Mouse (Mus musculus) midbrain, embryonic 12.5 days (tissue): ENCODE data around the gene Cetn4. TPM values are rescaled to one million over a fixed set of nuclear protein-coding genes. Genes with fewer than 3 reads are reported as not detected.

Source experiments
- ATAC-seq: fragments of 200-750 bp; cut with Nextera tagmentation; 2 replicates; pipeline ENCODE4 v1.8.0; 2017; ENCODE audit warnings: low read depth, moderate TSS enrichment, moderate library complexity; ENCODE audit not compliant: low FRiP score
- H3K27ac ChIP-seq: fragments of 300-500 bp; sonication (generic); replicated peaks from 2 replicates; pipeline ENCODE4 v1.5.1; 2016; ENCODE audit warnings: mild to moderate bottlenecking
- H3K27me3 ChIP-seq: fragments of 300-500 bp; sonication (generic); 2 replicates; pipeline ENCODE4 v1.6.1; 2016; ENCODE audit warnings: mild to moderate bottlenecking
- H3K36me3 ChIP-seq: fragments of 300-500 bp; sonication (generic); 2 replicates; pipeline ENCODE4 v1.6.1; 2016
- H3K4me1 ChIP-seq: fragments of 300-500 bp; sonication (generic); 2 replicates; pipeline ENCODE4 v1.6.1; 2016
- H3K4me2 ChIP-seq: fragments of 300-500 bp; sonication (generic); replicated peaks from 2 replicates; pipeline ENCODE4 v1.6.1; 2016; ENCODE audit warnings: mild to moderate bottlenecking, moderate library complexity
- H3K4me3 ChIP-seq: fragments of 300-500 bp; sonication (generic); 2 replicates; pipeline ENCODE4 v1.5.1; 2016; ENCODE audit warnings: mild to moderate bottlenecking
- H3K9ac ChIP-seq: fragments of 300-500 bp; sonication (generic); replicated peaks from 2 replicates; pipeline ENCODE4 v1.6.1; 2016; ENCODE audit warnings: mild to moderate bottlenecking, moderate library complexity
- H3K9me3 ChIP-seq: fragments of 300-500 bp; sonication (generic); 2 replicates; pipeline ENCODE4 v1.6.1; 2016; ENCODE audit warnings: mild to moderate bottlenecking
- WGBS: fragments of 180-500 bp; shearing (Covaris S2); methylation state at CpG from one replicate; pipeline ENCODE4 v1.1.7; 2016; 5-methylcytosine and 5-hydroxymethylcytosine counted together
- polyA plus RNA-seq: library from polyadenylated mRNA; unstranded; fragments of >200 nt; fragmentation: Nextera tagmentation; extraction: Ambion mirVana; gene quantifications from 2 replicates; pipeline ENCODE4 v1.2.1, GENCODE M21; 2016

The Cetn4 gene
- polyA plus RNA-seq, 1 experiment from 2014 or later = 1.6 TPM

- 80% methylated on average over 10 of the region's 10 CpGs for WGBS
- Histone ChIP-seq H3K4me3 (no peak overlapping the region), H3K4me2 (no peak overlapping the region), H3K36me3 (no peaks in the 10 kb centered on the region), H3K27me3 (no peaks in the 10 kb centered on the region), H3K9me3 (no peaks in the 10 kb centered on the region), H3K4me1 (no peaks in the 10 kb centered on the region), H3K27ac (no peak overlapping the region), H3K9ac (no peak overlapping the region)
- ATAC-seq = no peak
Measured at GRCm38 (mm10) chr3:37259331-37259999, 53.0 kb downstream of the Cetn4 start.

GRCm38 (mm10) chr3:37257776-37258175, 54.7 kb downstream of the Cetn4 start:
- 88% methylated on average over 15 of the region's 15 CpGs for WGBS
- Histone ChIP-seq H3K36me3 (no peaks in the 10 kb centered on the region), H3K27ac (no peak overlapping the region), H3K9ac (no peak overlapping the region), H3K27me3 (no peaks in the 10 kb centered on the region), H3K4me1 (no peaks in the 10 kb centered on the region), H3K4me2 (no peak overlapping the region), H3K4me3 (no peak overlapping the region), H3K9me3 (no peaks in the 10 kb centered on the region)
- ATAC-seq = no peak

Other genes with a start within 250 kb of the Cetn4 start
- gene Adad1, start 249.2 kb downstream of the Cetn4 start, polyA plus RNA-seq = 0.54 and 0.64 TPM in 2 replicates
- gene Il2, start 186.7 kb downstream of the Cetn4 start, polyA plus RNA-seq = 0.51 and 0.55 TPM in 2 replicates
- gene Il21, start 80.1 kb downstream of the Cetn4 start, polyA plus RNA-seq = not detected in 2 replicates
- 7.2 and 7.3 TPM in 2 replicates for gene Bbs12, start 154 bp downstream of the Cetn4 start, polyA plus RNA-seq
- 1.2 and 1.3 TPM in 2 replicates for gene Fgf2, start 35.6 kb upstream of the Cetn4 start, polyA plus RNA-seq
- 42.8 and 43.9 TPM in 2 replicates for gene Spata5, start 107.2 kb upstream of the Cetn4 start, polyA plus RNA-seq
- gene Nudt6, start 107.5 kb upstream of the Cetn4 start, polyA plus RNA-seq = 2.4 and 3.6 TPM in 2 replicates